Mouse (Mus musculus) embryonic facial prominence, embryonic 12.5 days (tissue): ENCODE data around the gene Zfp512. TPM values are rescaled to one million over a fixed set of nuclear protein-coding genes. Genes with fewer than 3 reads are reported as not detected.

Source experiments
- polyA plus RNA-seq: library from polyadenylated mRNA; unstranded; fragments of >200 nt; fragmentation: Nextera tagmentation; extraction: Ambion mirVana; gene quantifications from 2 replicates; pipeline ENCODE4 v1.2.1, GENCODE M21; 2016

Zfp512 gene
- polyA plus RNA-seq, 1 experiment from 2014 or later, result 76.7 TPM

Other genes with a start within 250 kb of the Zfp512 start
- gene Ppm1g, start 231.7 kb upstream of the Zfp512 start, polyA plus RNA-seq, result 144 and 147 TPM in 2 replicates
- gene Nrbp1, start 211.6 kb upstream of the Zfp512 start, polyA plus RNA-seq, result 151 and 155 TPM in 2 replicates
- gene Gm9970, start 211.2 kb upstream of the Zfp512 start, polyA plus RNA-seq, result 0.43 and 1.1 TPM in 2 replicates
- gene Krtcap3, start 200.7 kb upstream of the Zfp512 start, polyA plus RNA-seq, result 14.7 and 18.6 TPM in 2 replicates
- gene Ift172, start 161.3 kb upstream of the Zfp512 start, polyA plus RNA-seq, result 53.6 and 58.0 TPM in 2 replicates
- 91.0 and 94.6 TPM in 2 replicates for gene Fndc4, start 156.4 kb upstream of the Zfp512 start, polyA plus RNA-seq
- 0.17 and 0.32 TPM in 2 replicates for gene Gckr, start 155.0 kb upstream of the Zfp512 start, polyA plus RNA-seq
- 0.13 and 0.20 TPM in 2 replicates for gene 4930548H24Rik, start 33.3 kb downstream of the Zfp512 start, polyA plus RNA-seq
- gene Gpn1, start 42.3 kb downstream of the Zfp512 start, polyA plus RNA-seq, result 79.8 and 80.7 TPM in 2 replicates
- 39.6 and 41.5 TPM in 2 replicates for gene Slc4a1ap, start 74.6 kb downstream of the Zfp512 start, polyA plus RNA-seq
- gene Supt7l, start 75.4 kb downstream of the Zfp512 start, polyA plus RNA-seq, result 31.0 and 33.1 TPM in 2 replicates
- gene Mrpl33, start 144.5 kb downstream of the Zfp512 start, polyA plus RNA-seq, result 230 and 251 TPM in 2 replicates
- gene Rbks, start 245.2 kb downstream of the Zfp512 start, polyA plus RNA-seq, result 1.7 and 2.5 TPM in 2 replicates
- gene Babam2, start 245.3 kb downstream of the Zfp512 start, polyA plus RNA-seq, result 32.2 and 37.6 TPM in 2 replicates